Mouse (Mus musculus) bone marrow macrophage, adult 2 months (primary cell): ENCODE data around the gene Rtn4. TPM values are rescaled to one million over a fixed set of nuclear protein-coding genes. Genes with fewer than 3 reads are reported as not detected.
A peak's percentile ranks its signal among the peaks of the same experiment; 100 is the strongest.

Experiments
- H3K27ac ChIP-seq: 2 replicates; pipeline ENCODE4 v1.5.1; 2012; ENCODE audit warnings: low read depth, low read length; ENCODE audit not compliant: insufficient read depth
- H3K4me1 ChIP-seq: 2 replicates; pipeline ENCODE4 v1.6.1; 2012; ENCODE audit warnings: low read length; ENCODE audit not compliant: control insufficient read depth, insufficient read depth
- H3K4me3 ChIP-seq: 2 replicates; pipeline ENCODE4 v1.5.1; 2012; ENCODE audit warnings: mild to moderate bottlenecking, low read length, moderate library complexity; ENCODE audit not compliant: insufficient read depth
- CTCF ChIP-seq: IDR thresholded peaks from 2 replicates; pipeline ENCODE4 v1.5.1; 2012; ENCODE audit warnings: low read depth, mild to moderate bottlenecking, low read length, moderate library complexity
- POLR2A ChIP-seq: IDR thresholded peaks from 2 replicates; pipeline ENCODE4 v1.6.1; 2012; ENCODE audit warnings: mild to moderate bottlenecking, low read depth, low read length, borderline replicate concordance
- polyA plus RNA-seq: library from polyadenylated mRNA; stranded (reverse); fragments of >200 nt; gene quantifications from 2 replicates; pipeline ENCODE4 v1.2.4, GENCODE M21; 2012; ENCODE audit not compliant: missing spikeins, insufficient read depth, insufficient read length

Gene Rtn4
- polyA plus RNA-seq, 1 experiment: 919 TPM

DNA sequence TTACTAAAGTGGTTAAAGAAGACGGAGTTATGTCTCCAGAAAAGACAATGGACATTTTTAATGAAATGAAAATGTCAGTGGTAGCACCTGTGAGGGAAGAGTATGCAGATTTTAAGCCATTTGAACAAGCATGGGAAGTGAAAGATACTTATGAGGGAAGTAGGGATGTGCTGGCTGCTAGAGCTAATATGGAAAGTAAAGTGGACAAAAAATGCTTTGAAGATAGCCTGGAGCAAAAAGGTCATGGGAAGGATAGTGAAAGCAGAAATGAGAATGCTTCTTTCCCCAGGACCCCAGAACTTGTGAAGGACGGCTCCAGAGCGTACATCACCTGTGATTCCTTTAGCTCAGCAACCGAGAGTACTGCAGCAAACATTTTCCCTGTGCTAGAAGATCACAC, 14.1 kb downstream of the Rtn4 start:
- TF ChIP-seq CTCF (no peak), POLR2A (no peak)
- H3K4me3 ChIP-seq: no peak overlapping the region
- H3K27ac ChIP-seq: peak overlapping the region; percentile 78
- peaks cover 36% of the 10 kb centered on the region for H3K4me1 ChIP-seq

DNA sequence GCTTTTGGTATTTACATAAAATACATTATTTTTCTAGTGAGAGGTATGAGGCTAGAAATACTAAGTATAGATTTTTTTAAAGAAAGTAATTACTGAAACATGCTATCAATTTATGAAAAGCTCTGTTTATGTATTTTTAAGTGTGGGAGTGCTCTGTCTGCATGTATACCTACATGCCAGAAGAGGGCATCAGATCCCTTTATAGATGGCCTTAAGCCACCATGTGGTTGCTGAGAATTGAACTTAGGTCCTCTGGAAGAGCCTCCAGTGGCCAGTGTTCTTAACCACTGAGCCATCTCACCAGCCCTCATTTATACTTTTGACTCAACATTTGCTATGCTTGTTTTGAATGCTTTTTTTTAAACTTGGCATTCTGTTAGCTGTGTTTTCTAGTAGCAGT, 16.8 kb downstream of the Rtn4 start:
- Histone ChIP-seq H3K27ac (no peak overlapping the region), H3K4me3 (no peak overlapping the region), H3K4me1 (peaks cover 23% of the 10 kb centered on the region)
- TF ChIP-seq CTCF: no peak
- TF ChIP-seq POLR2A: no peak

DNA sequence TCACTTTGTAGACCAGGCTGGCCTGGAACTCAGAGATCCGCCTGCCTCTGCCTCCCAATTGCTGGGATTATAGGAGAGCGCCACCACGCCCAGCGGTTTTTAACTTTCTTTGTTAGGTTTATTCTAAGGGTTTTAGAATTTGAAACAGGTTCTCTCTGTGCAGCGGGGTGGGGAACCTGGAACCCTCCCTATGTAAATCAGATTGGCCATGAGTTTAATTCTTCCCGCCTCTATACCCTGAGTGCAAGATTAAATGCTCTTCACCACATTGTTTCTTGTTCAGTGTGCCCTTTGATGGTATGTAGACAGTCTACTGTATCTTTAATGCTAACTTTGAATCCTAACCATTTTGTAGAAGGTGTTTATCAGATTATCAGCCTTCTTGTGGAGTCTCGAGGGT, 21.4 kb downstream of the Rtn4 start:
- TF ChIP-seq CTCF (no peak), POLR2A (no peak)
- Histone ChIP-seq H3K27ac (no peak overlapping the region), H3K4me1 (peaks cover 10% of the 10 kb centered on the region), H3K4me3 (no peak overlapping the region)

DNA sequence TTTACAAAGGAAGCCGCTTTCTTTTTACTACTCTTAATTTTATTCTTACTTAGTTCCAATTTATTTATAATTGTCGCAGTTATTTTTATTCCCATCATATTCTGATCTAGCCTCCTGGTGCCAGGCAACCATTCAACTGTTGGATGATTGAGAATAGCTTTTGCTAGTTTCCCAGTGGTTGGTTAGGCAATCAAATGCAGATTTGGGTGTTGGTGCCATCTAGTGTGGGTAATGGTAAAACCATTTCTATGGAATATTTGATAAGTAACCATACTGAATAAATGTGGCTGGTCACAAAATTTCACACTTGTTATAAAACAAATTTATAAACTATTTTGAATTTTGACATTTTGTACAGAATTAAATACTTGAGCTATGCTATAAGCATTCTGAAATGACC, 22.0 kb downstream of the Rtn4 start:
- H3K4me3 ChIP-seq: no peak overlapping the region
- TF ChIP-seq POLR2A (no peak), CTCF (no peak)
- H3K4me1 ChIP-seq: peaks cover 10% of the 10 kb centered on the region
- no peak overlapping the region for H3K27ac ChIP-seq

DNA sequence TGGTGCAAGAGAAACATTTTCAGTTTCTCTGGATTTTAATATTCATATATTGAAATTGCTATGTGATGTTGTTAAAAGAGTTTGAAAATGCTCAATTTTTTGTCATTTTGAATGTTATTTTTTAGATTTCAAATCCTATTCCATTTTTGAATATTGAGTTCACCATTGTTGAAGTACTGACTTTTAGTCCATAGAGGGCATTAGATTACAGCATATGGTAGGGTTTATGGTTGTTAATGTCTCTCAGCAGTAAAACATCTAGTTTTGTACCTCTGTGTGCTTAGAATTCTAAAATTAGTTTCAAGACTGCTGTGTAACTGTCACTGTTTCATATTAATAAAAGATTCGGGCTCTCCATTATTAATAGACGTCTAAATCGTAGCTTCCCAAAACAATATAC, 22.8 kb downstream of the Rtn4 start:
- H3K4me1 ChIP-seq: peaks cover 10% of the 10 kb centered on the region
- H3K27ac ChIP-seq: no peak overlapping the region
- no peak for TF ChIP-seq CTCF
- TF ChIP-seq POLR2A: no peak
- no peak overlapping the region for H3K4me3 ChIP-seq

DNA sequence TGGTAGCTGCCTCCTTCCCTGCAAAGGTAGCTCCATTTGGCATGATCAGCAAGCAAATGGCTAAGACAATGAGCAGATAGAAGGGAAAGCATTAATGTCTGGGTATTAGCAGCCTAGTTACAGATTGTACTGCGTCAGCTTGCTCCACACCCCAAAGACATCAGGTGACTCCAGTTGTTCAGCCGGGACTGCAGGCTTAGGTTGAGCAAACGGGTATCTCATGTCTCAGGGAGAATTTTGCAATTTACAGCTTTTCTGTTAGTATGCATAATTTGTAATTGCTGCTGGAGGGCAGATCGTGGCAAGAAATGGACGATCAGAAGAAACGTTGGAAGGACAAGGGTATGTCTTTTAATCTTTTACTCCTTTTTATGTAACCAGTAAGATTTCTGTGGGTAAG, 25.8 kb downstream of the Rtn4 start:
- peak overlapping the region; percentile 78 for H3K27ac ChIP-seq
- H3K4me3 ChIP-seq: no peak overlapping the region

DNA sequence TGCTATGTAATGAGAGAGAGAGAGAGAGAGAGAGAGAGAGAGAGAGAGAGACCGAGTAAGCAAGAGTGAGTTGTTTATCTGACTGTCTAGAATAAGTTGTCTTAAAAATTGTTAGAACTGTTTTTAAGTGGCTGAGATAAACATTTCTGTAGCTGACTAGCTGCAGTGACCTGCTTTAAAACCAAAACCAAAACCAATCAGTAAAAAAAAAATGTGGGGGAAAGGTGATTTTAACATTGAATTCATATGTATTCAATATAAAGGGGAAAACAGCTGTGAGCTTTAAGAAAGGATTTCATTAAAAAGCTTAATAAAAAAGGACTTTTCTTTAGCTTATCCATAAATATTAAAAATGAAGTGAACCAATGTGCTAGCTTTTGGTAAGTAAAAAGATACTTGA, 26.9 kb downstream of the Rtn4 start:
- H3K27ac ChIP-seq: no peak overlapping the region
- TF ChIP-seq POLR2A (no peak), CTCF (no peak)
- H3K4me1 ChIP-seq: peaks cover 21% of the 10 kb centered on the region
- no peak overlapping the region for H3K4me3 ChIP-seq

More for the DNA sequence above, 25.8 kb downstream of the Rtn4 start:
- peaks cover 21% of the 10 kb centered on the region for H3K4me1 ChIP-seq
- TF ChIP-seq POLR2A (no peak), CTCF (no peak)

DNA sequence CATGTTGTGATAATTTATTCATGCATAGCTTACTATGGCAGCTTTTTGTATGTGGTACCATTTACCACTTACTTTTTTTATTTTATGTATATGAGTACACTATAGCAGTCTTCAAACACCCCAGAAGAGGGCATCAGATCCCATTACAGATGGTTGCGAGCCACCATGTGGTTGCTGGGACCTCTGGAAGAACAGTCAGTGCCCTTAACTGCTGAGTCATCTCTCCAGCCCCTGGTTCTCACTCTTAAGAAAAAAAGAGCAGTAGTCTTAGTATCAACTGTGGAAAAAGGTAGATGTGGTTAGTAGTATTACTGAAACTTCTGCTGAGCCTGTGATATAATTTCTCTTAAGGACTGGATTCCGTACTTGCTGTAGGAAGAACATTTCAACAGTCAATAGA, 31.5 kb downstream of the Rtn4 start:
- H3K4me3 ChIP-seq: no peak overlapping the region
- H3K4me1 ChIP-seq: peaks cover 22% of the 10 kb centered on the region
- TF ChIP-seq CTCF: no peak
- no peak for TF ChIP-seq POLR2A
- no peak overlapping the region for H3K27ac ChIP-seq

DNA sequence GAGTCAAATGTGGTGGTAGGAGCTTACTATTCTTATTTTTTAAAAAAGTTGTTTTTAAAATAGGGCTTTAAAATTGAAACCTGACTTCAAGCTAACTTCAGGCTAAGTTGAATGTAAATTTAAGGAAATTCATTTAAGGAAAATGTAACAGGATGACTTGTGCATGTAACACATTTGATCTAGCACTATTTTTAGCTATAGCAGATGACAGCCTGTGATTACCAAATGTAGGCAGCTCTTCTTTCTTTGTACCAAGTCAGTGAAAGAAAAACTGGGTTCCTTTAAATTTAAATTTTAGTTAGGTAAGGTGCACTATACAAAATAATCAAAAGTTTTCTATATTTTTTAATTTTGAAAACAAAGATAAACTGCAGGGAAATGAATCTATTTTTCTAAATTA, 32.4 kb downstream of the Rtn4 start:
- no peak overlapping the region for H3K4me3 ChIP-seq
- H3K27ac ChIP-seq: peak overlapping the region; percentile 78
- peaks cover 22% of the 10 kb centered on the region for H3K4me1 ChIP-seq
- TF ChIP-seq POLR2A (no peak), CTCF (no peak)

DNA sequence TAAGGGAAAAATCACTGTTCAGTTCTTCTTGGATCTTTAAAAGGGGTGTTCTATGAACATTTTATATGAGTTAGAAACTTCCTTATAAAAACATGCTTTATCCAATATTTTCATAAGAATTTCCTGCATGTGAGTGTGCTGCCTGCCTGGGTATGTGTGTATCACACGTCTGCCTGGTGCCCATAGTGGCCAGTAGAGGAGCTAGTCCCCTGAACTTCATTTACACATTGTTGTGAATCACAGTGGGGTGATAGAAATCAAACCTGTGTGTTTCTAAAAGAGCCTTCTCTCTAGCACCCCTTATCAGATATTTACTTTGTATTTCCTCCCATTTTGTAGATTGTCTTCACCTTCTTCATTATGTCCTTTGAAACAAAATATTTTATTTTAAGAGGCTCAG, 32.9 kb downstream of the Rtn4 start:
- Histone ChIP-seq H3K4me1 (peaks cover 22% of the 10 kb centered on the region), H3K4me3 (no peak overlapping the region), H3K27ac (peak overlapping the region; percentile 65)
- no peak for TF ChIP-seq CTCF
- no peak for TF ChIP-seq POLR2A

DNA sequence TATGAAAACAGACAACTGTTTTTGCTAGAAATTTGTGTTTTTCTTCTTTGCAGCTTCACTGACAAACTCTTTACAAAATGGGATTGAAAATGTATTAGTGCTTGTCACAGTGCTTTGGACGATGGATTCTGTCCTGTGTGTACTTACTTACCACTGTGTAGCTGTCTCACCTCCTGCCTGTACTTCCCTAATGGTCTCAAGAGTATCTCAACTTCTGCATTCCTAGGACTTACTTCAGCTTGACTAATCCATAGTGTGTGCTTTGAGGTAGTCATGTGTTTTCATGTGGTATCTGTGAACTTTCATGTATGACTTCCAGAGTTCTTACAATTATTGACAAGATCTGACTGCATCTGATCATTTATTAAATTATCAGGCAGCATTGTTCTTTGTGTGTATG, 35.2 kb downstream of the Rtn4 start:
- Histone ChIP-seq H3K4me3 (no peak overlapping the region), H3K27ac (peak overlapping the region; percentile 66), H3K4me1 (peaks cover 21% of the 10 kb centered on the region)
- TF ChIP-seq CTCF (no peak), POLR2A (no peak)
